Mouse (Mus musculus): ENCODE results near the gene Ssh1.

The Ssh1 gene

GRCm38 (mm10) chr5:113993487-113994465 is at the start of gene Ssh1:
Gene Ssh1, minus strand, starts transcription at chr5:113993894.
- peak; percentile 92 for DNase-seq (ENCODE audit: low spot score)

DNA sequence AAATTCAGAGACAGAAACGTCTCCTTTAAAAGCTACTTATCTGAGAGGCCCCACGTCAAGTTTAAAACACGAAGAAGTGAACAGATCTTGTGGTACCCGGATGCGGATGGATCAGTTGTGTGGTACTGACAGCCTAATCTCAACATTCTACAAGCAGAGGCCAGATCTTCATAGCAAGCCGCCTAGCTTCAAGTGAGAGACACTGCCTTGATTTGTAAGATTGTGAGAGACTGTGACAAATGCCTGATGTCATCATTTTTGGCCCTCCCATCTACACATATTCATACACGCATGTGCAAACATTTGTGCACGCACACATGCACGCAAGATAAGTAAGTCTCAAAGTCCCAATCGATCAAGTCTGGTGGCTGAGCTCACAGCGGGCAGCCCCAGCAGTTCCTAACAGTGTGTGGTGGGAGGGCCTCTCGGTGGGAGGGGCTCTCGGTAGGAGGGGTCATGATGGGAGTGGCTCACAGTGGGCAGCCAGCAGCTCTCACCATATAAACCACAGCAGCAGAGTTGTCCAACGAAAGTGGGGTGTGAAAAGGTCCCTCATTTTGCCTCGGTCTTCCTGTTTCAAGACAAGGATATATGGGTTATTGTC is 47.7 kb upstream of the Ssh1 start:
- DNase-seq (ENCODE audit: low spot score), result peak; percentile 75

- no peak for DNase-seq (ENCODE audit: low spot score)
Measured at GRCm38 (mm10) chr5:114040911-114041310, 47.2 kb upstream of the Ssh1 start.

DNA sequence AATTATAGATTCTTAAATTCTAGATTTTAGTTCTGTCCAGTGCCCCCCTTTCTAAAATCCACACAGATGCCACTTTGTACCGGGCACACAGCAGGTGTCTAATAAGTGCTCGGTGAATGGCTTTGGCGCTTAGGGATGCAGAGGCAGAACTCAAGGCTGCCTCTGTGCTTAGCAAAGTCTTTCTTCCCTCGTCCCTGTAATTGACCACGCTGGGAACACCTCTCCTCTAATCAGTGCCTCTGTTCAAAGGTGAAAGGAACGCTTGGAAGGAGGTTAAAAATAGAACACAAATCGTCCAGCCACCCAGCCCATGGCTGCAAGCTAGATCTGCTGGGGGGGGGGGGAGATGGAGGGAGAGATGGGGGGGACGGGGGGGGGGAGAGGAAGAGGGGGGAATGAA is 46.8 kb upstream of the Ssh1 start:
- peak; percentile 62 for DNase-seq (ENCODE audit: low spot score)

- no peak for DNase-seq (ENCODE audit: low spot score)
Measured at GRCm38 (mm10) chr5:114035111-114035510, 41.4 kb upstream of the Ssh1 start.

DNA sequence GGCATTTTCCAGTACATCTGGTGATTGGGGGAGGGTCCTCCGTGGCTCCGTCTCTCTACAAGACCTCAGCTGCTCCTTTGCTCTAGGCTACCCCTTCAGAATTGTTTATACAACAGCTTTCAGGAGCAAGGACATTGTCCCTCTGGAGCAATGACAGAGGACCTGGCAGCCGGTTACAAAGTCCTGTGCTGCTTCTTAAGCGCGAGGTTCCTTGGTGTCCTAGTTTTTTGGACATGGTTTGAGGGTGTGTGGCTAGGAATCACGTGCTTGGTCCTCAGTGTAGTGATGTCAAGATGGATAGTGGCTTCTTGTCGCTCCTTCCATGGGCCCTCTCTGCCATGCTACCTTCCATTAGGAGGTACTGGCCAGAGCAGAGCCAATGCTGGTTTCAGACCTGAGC is 40.7 kb upstream of the Ssh1 start:
- no peak for DNase-seq (ENCODE audit: low spot score)

- no peak for DNase-seq (ENCODE audit: low spot score)
Measured at GRCm38 (mm10) chr5:114032161-114032763, 38.6 kb upstream of the Ssh1 start.

DNA sequence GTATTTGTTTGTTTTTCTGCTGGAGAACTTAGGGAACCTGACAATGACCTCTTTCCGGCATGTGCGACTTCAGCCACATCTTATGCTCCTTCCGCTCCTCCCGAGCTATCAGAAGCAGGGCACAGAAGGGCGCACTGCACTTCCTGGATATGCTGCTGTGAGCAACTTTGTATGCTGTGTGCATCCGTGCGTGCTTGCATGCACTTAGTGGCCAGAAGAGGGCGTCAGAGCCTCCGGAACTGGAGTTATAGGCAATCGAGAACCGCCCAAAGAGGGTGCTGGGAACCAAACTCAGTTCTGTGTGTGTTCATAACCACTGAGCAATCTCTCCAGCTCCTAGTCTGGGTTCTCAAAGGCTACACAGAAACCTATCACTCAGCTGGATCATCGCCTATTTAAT is 37.0 kb upstream of the Ssh1 start:
- no peak for DNase-seq (ENCODE audit: low spot score)

DNA sequence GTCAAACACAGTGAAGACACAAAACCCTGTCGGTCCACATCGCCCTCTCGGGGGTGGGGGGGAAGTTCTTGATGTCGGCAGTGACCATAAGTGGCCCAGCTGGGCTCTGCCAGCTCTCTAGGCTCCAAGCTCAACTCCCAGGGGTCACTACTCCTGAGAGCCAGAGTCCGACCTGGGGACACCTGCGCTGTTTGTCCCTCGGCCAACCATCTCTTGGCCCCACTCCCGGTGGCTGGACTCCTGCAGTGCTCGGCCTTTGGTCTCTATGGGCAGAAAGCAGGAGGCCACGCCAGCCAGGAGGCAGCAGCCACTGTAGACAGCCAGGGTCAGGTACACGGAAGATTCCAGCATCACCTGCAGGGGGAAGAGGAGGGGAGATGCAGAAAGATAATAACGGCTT is 34.4 kb upstream of the Ssh1 start:
- DNase-seq (ENCODE audit: low spot score), result no peak

DNA sequence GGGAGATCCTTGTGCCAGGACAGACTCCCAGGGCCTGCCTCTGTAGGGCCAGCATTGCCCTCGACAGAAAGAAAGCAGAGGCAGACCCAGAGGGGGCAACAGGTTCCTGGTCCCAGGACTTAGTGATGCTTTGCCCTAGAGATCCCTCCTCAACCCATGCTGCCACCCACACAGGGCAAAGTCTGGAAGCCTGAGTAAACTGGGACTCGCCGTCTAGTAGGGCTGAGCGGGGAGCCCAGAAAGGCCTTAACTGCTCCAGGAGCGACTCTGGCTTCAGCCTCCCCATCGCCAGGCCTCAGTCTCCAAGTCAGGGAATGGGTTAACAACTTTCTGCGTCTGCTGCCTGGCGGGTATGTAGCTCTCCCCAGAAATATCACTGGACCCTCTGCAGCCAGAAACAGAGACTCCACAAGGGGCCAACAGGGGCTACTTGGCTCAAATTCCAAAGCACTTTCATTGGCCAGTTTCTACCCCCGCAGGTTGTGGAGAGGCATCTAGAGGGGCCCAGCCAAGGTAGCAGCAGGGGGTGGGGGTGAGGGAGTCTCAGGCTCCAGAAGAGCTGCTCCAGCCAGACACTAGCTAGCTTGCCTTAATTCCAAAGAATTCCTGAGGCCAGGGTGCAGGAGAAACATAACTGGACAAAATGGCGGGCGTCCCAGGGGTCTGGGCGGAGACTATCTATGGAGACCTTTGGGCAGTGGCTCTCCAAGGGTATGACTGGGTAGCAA is 33.7 kb upstream of the Ssh1 start:
- DNase-seq (ENCODE audit: low spot score), result no peak

DNA sequence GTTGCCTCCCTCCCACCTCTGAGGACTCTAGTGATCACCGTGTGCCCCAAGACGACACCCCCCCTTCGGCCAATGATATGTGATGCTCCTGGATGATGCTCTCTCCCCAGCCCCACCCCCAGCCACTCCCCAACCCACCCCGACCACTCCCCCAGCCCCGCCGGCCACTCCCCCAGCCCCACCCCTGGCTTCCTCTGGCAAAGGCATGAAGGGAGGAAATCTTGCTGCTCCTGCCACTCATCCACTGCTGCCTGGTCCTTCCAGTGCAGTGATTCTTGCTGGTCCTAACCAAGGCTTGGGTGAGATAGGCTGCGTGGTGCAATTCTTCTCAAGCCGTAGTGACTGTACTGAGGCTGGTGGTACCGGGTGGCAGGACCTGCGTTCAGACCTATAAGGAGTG is 31.2 kb upstream of the Ssh1 start:
- DNase-seq (ENCODE audit: low spot score), result no peak

DNA sequence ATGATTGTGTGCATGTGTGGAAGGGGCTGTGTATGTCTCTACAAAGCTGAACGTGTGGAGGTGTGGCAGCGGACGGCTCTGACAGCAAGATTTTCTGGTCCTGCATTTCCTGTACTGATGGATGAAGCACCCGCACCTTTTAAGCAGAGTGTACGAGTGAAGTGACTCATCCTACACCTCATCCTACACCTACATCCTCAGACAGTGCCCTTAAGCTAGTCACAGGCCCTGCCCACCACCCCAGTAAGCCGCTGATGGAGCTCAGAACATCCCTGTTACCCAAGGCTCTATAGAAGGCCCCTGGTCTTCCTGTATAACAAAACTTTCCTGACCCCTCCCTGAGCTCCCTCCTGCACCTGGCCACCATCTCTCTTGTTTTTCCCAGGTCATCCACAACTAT is 30.7 kb upstream of the Ssh1 start:
- no peak for DNase-seq (ENCODE audit: low spot score)

- DNase-seq (ENCODE audit: low spot score), result no peak
Measured at GRCm38 (mm10) chr5:114015121-114015520, 21.4 kb upstream of the Ssh1 start.

DNA sequence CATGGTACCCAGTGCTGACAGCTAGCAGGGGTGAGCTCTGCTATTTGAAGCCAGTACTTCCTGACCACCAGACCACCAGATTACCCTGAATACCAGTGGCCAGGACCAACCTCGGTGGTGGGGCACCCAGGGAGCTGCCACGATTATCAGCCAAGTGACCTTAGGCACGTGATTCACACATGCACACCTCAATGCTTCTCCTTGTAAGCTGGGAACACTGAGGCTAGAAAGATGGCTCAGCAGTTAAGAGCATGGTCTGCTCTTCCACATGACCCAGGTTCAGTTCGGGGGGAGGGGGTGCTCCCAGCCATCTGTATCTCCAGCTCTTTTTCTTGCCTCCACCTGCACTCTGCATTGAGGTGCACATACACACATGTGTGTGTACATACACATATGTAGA is 15.4 kb upstream of the Ssh1 start:
- no peak for DNase-seq (ENCODE audit: low spot score)

DNA sequence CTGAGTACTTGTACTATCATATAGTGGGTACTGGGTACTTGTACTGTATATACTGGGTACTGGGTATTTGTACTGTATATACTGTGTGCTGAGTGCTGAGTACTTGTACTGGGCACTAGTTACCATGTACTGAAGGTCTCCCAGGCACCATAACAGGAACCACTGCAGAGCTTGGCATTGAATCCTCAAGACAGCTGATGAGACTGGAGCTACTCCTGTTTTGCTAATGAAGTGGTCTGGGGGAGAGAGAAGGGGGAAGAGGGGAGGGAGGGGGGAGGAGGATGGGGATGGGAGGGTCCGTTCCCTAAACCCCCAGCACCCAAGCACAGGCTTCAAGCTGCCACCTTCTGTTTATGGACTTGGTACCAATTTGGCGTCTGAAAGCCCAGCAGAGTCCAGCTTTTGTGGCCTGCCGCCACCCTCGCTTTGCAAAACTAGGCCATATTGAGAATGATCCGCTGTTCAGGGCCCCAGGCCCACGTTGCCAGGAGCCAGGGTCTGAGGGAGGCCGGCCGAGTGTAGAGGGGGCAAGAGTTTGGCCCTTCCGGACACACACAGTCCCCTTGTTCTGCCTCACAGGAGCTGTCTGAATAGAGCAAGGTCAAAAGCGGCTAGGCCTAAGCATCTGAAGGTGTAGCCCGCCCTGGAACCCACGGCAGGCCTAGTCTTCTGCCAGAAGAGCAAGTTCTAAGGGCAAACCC is 14.2 kb upstream of the Ssh1 start:
- DNase-seq (ENCODE audit: low spot score), result no peak

- DNase-seq (ENCODE audit: low spot score), result no peak
Measured at GRCm38 (mm10) chr5:114006974-114007373, 13.3 kb upstream of the Ssh1 start.

GRCm38 (mm10) chr5:114005100-114005499 is 11.4 kb upstream of the Ssh1 start:
- DNase-seq (ENCODE audit: low spot score), result no peak

DNA sequence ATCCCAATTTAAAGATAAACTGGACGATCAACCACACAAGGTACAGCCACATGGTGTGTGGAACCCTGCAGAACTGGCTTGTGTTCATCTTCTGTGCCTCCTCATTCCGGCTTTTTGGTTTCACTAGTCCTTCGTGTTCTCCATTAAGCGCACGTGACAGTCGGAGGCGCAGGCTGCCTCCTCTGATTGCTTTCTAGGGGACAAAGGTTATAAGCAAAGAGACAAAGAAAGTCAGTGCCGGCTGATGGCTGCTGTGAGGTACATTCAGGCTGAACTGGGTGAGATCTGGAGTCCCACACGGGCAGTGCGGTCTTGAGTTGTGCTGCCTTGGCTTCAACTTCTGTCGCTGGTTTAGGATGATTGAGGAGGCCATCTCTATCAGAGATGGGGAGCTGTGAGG is 10.9 kb upstream of the Ssh1 start:
- DNase-seq (ENCODE audit: low spot score), result peak; percentile 64

- no peak for DNase-seq (ENCODE audit: low spot score)
Measured at GRCm38 (mm10) chr5:114003542-114003941, 9.8 kb upstream of the Ssh1 start, which contains the start of gene Dao. Gene Dao, plus strand, starts transcription at chr5:114003703.

DNA sequence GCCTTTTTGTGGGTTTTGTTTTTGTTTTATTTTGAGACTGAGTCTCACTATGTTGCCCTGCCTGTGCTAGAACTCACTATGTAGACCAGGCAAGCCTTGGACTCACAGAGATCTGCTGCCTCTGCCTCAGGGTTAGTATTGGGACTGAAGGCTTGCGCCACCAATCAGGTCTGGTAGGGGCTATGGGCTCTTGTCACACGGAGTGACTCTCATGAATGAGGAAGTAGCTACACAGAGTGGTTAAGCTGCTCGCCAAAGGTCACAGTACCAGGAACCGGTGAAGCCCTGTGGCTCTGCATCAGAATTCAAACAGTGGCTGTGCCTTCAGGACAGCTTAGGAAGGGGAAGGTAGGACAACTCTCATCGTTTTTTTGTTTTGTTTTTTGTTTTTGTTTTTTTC is 5.7 kb upstream of the Ssh1 start:
- DNase-seq (ENCODE audit: low spot score), result no peak

DNA sequence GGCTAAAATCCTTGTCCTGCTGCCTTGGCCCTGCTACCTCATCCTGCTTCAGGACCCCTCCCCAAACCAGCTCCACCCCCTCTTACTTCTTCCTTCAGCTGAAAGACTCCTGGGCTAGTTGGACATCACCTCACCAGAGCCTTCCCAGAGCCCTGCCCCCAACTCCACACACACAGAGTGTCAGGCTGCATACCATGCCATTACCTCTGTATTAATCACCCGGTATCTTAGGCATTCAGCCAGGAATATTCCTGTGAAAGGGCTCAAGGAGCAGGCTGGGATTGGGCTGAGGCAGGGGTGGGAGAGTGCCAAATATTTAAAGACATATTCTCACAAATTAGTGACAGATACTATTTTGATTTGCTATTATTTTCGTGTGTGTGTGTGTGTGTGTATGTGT is 2.8 kb upstream of the Ssh1 start:
- no peak for DNase-seq (ENCODE audit: low spot score)

GRCm38 (mm10) chr5:113993031-113993486 is 635 bp downstream of the Ssh1 start:
- no peak for DNase-seq (ENCODE audit: low spot score)

All from yolk sac, embryonic 10.5 days (tissue).